Mouse (Mus musculus) limb, embryonic 12.5 days (tissue): Measurements from ENCODE around the gene Ralb. TPM values are rescaled to one million over a fixed set of nuclear protein-coding genes. Genes with fewer than 3 reads are reported as not detected.

Source experiments
- polyA plus RNA-seq: library from polyadenylated mRNA; unstranded; fragments of >200 nt; fragmentation: Nextera tagmentation; extraction: Ambion mirVana; gene quantifications from 2 replicates; pipeline ENCODE4 v1.2.1, GENCODE M21; 2016

Ralb gene
- polyA plus RNA-seq, 1 experiment from 2014 or later, result 112 TPM

Other genes with a start within 250 kb of the Ralb start
- gene Inhbb, start 82.5 kb downstream of the Ralb start, polyA plus RNA-seq, result 0.36 and 0.41 TPM in 2 replicates
- 23.2 and 24.7 TPM in 2 replicates for gene Tmem185b, start 21.4 kb upstream of the Ralb start, polyA plus RNA-seq
- gene Epb41l5, start 144.2 kb upstream of the Ralb start, polyA plus RNA-seq, result 12.4 and 15.4 TPM in 2 replicates